Mouse (Mus musculus) gastrocnemius, postnatal 25 days (tissue): ENCODE results near the gene Syt13. TPM values are rescaled to one million over a fixed set of nuclear protein-coding genes. Genes with fewer than 3 reads are reported as not detected.

Source experiments
- DNase-seq: peaks from one replicate; pipeline ENCODE4 v3.0.0; 2022
- total RNA-seq, 2 experiments: library from RNA; stranded (reverse); gene quantifications; 1 replicate in 1 of 2; 2 replicates in 1 of 2; pipeline ENCODE4 v1.2.3; 2021

Gene Syt13
- total RNA-seq, 2 experiments from 2014 or later: 0.15 TPM; not detected in 1

GRCm38 (mm10) chr2:92966257-92966656 lies 51.4 kb downstream of the Syt13 start:
- no peak for DNase-seq

GRCm38 (mm10) chr2:92967032-92967838 lies 52.3 kb downstream of the Syt13 start:
- no peak for DNase-seq

GRCm38 (mm10) chr2:92967839-92968166 lies 52.9 kb downstream of the Syt13 start:
- DNase-seq: no peak

- no peak for DNase-seq
These were observed 56.2 kb downstream of the Syt13 start for GRCm38 (mm10) chr2:92971069-92971468.

GRCm38 (mm10) chr2:92971536-92971935 lies 56.6 kb downstream of the Syt13 start:
- DNase-seq: no peak

- no peak for DNase-seq
These were observed 57.2 kb downstream of the Syt13 start for GRCm38 (mm10) chr2:92972071-92972470.

- no peak for DNase-seq
These were observed 58.7 kb downstream of the Syt13 start for GRCm38 (mm10) chr2:92973646-92974045.

GRCm38 (mm10) chr2:92975031-92975790 lies 60.3 kb downstream of the Syt13 start:
- DNase-seq: no peak

GRCm38 (mm10) chr2:92980165-92980564 lies 65.3 kb downstream of the Syt13 start:
- DNase-seq: no peak

- no peak for DNase-seq
These were observed 67.8 kb downstream of the Syt13 start for GRCm38 (mm10) chr2:92982591-92983272.

- DNase-seq: no peak
These were observed 68.3 kb downstream of the Syt13 start for GRCm38 (mm10) chr2:92983273-92983620.

GRCm38 (mm10) chr2:92984321-92985108 lies 69.6 kb downstream of the Syt13 start:
- no peak for DNase-seq

GRCm38 (mm10) chr2:92985171-92985570 lies 70.3 kb downstream of the Syt13 start:
- no peak for DNase-seq

GRCm38 (mm10) chr2:92985600-92985999 lies 70.7 kb downstream of the Syt13 start:
- DNase-seq: no peak

GRCm38 (mm10) chr2:92987108-92987618 lies 72.3 kb downstream of the Syt13 start:
- no peak for DNase-seq

- peak; percentile 80 for DNase-seq
These were observed 73.2 kb downstream of the Syt13 start for GRCm38 (mm10) chr2:92987901-92988631.

- DNase-seq: no peak
These were observed 74.7 kb downstream of the Syt13 start for GRCm38 (mm10) chr2:92989593-92989992.

GRCm38 (mm10) chr2:92991976-92992375 lies 77.1 kb downstream of the Syt13 start:
- no peak for DNase-seq

GRCm38 (mm10) chr2:93005028-93005427 lies 90.1 kb downstream of the Syt13 start:
- no peak for DNase-seq
